In the genomic region with DNA sequence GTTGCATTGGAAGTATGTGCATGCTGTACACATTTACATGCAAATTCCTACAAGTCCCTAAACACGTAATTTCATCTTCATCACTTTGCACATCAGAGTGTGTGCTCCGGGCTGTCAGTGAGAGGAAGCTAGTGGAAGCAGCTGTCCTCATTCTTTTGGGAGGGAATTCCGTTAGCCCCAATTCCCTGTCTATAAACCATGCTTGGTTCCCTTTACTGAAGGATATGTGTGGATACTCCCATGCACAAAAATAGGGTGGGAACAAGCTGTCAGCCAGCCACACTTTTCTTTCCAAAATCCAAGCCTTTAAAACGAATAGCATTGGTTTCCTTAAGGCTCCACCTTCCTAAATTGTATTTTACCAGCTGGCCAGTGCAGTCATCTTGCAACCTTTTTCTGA, we compare ENCODE assay signal across 11 mouse cellular contexts. TPM values are rescaled to one million over a fixed set of nuclear protein-coding genes. Genes with fewer than 3 reads are reported as not detected.
DNase-seq lines count a peak whose midpoint lies in the region; ATAC-seq and TF ChIP-seq lines count a peak whose summit lies in the region.
"Had no signal": no experiment of that assay in that cellular context is flagged by ENCODE, and none has a peak within 500 bp of the region (broad histone marks: within the 10 kb centered on the region; RNA-seq: fewer than 3 reads in every experiment).

No protein-coding gene starts in this region.

- H3K4me3 ChIP-seq in heart, embryonic 13.5 days: no peak overlapping the region
- peak overlapping the region; percentile 79 for H3K4me3 ChIP-seq in cortical plate, adult 2 months (ENCODE audit: insufficient read depth, low read length)
- peak overlapping the region; percentile 68 for H3K4me3 ChIP-seq in forebrain, embryonic 15.5 days
- H3K4me3 ChIP-seq in limb, embryonic 15.5 days: peak overlapping the region; percentile 41; the same call in 1 of the 2 replicates

- no peak for ATAC-seq in heart, embryonic 13.5 days (ENCODE audit: extremely low read depth, insufficient number of reproducible peaks, low FRiP score, low TSS enrichment)
- no peak for ATAC-seq in forebrain, embryonic 15.5 days (replicated peaks)
- ATAC-seq in limb, embryonic 15.5 days (ENCODE audit: insufficient number of reproducible peaks, low FRiP score, low TSS enrichment, low read depth): no peak
- ATAC-seq in inflammation-experienced regulatory T-cells, adult 6 months: no peak
- ATAC-seq: Patski had no signal

- peak overlapping the region; percentile 94 for H3K4me2 ChIP-seq in heart, embryonic 13.5 days
- peak overlapping the region; percentile 71 for H3K4me2 ChIP-seq in forebrain, embryonic 15.5 days (replicated peaks)
- peak overlapping the region; percentile 61; the same call in 1 of the 2 replicates for H3K4me2 ChIP-seq in limb, embryonic 15.5 days

- 29% methylated on average over 4 of the region's 4 CpGs for WGBS in heart, embryonic 13.5 days
- WGBS in forebrain, embryonic 15.5 days: 21% methylated on average over 4 of the region's 4 CpGs
- 11% methylated on average over 4 of the region's 4 CpGs for WGBS in limb, embryonic 15.5 days

- H3K27me3 ChIP-seq in heart, embryonic 13.5 days (replicated peaks): 0 out of 2 replicates have a peak, but pooled peaks cover 3% of the 10 kb centered on the region
- no peaks in the 10 kb centered on the region for H3K27me3 ChIP-seq in forebrain, embryonic 15.5 days
- H3K27me3 ChIP-seq in limb, embryonic 15.5 days: 0 out of 2 replicates have a peak, but pooled peaks cover 2% of the 10 kb centered on the region

- H3K4me1 ChIP-seq in heart, embryonic 13.5 days: peaks cover 22% of the 10 kb centered on the region
- H3K4me1 ChIP-seq in cortical plate, adult 2 months (ENCODE audit: control insufficient read depth, insufficient read depth, low read length): no peaks in the 10 kb centered on the region; the same call in none of the 2 replicates
- peaks cover 38% of the 10 kb centered on the region for H3K4me1 ChIP-seq in forebrain, embryonic 15.5 days
- H3K4me1 ChIP-seq in limb, embryonic 15.5 days: peaks cover 20% of the 10 kb centered on the region

- no peaks in the 10 kb centered on the region for H3K36me3 ChIP-seq in heart, embryonic 13.5 days
- H3K36me3 ChIP-seq in forebrain, embryonic 15.5 days: no peaks in the 10 kb centered on the region
- no peaks in the 10 kb centered on the region for H3K36me3 ChIP-seq in limb, embryonic 15.5 days

- H3K9ac ChIP-seq in heart, embryonic 13.5 days: no peak overlapping the region
- H3K9ac ChIP-seq in forebrain, embryonic 15.5 days (replicated peaks): peak overlapping the region; percentile 78
- no peak overlapping the region for H3K9ac ChIP-seq in limb, embryonic 15.5 days

- no peak overlapping the region for H3K27ac ChIP-seq in heart, embryonic 13.5 days (replicated peaks)
- H3K27ac ChIP-seq in cortical plate, adult 2 months (ENCODE audit: insufficient read depth, low read length): no peak overlapping the region
- H3K27ac ChIP-seq in forebrain, embryonic 15.5 days (replicated peaks): peak overlapping the region; percentile 93
- H3K27ac ChIP-seq in limb, embryonic 15.5 days: no peak overlapping the region
- H3K27ac ChIP-seq: kidney, postnatal 0 days had no signal

- no peaks in the 10 kb centered on the region for H3K9me3 ChIP-seq in heart, embryonic 13.5 days
- H3K9me3 ChIP-seq in forebrain, embryonic 15.5 days: no peaks in the 10 kb centered on the region
- no peaks in the 10 kb centered on the region for H3K9me3 ChIP-seq in limb, embryonic 15.5 days

- no peak for DNase-seq in heart, adult 18-20 months
- no peak for DNase-seq in frontal cortex, postnatal 25 days (ENCODE audit: low spot score in 2 of 2)
- no peak for DNase-seq in ovary, postnatal 10 days (ENCODE audit: low spot score)
- DNase-seq: lung, postnatal 4 days had no signal

- TF ChIP-seq CTCF in cortical plate, adult 2 months (IDR thresholded peaks at IDR 0.05; ENCODE audit: extremely low read depth, insufficient read depth, low read length): no peak

- TF ChIP-seq POLR2A in cortical plate, adult 2 months (IDR thresholded peaks at IDR 0.05; ENCODE audit: extremely low read depth, insufficient read depth, low read length): no peak

RNA-seq across cellular contexts. Expression of a gene that starts 2.1 kb away (rescaled TPM):
- polyA plus RNA-seq in heart, embryonic 13.5 days (2015; fragmentation: Nextera tagmentation; extraction: Ambion mirVana): 24.1 and 26.7 TPM in 2 replicates
- total RNA-seq in heart, adult 18-20 months (2021): under 1 TPM; 0.17 to 0.41 TPM
- polyA plus RNA-seq in cortical plate, adult 2 months (2012; rRNA removed): 282 and 317 TPM in 2 replicates
- 699 and 719 TPM in 2 replicates for polyA plus RNA-seq in forebrain, embryonic 15.5 days (2015; fragmentation: Nextera tagmentation; extraction: Ambion mirVana)
- 44.5 and 47.9 TPM in 2 replicates for polyA plus RNA-seq in limb, embryonic 15.5 days (2015; fragmentation: Nextera tagmentation; extraction: Ambion mirVana)
- not detected for polyA plus RNA-seq in inflammation-experienced regulatory T-cells, adult 6 months (2017; shearing (Covaris generic))
- polyA plus RNA-seq: Patski had no signal

Comparison
In these comparisons a context has a peak if more than half of its experiments do, and no peak if none do; other contexts are left out.
1. RNA of a gene that starts 2.1 kb away (polyA plus RNA-seq): 699 to 719 TPM in forebrain, embryonic 15.5 days, 282 to 317 TPM in cortical plate, adult 2 months, 44.5 to 47.9 TPM in limb, embryonic 15.5 days and 24.1 to 26.7 TPM in heart, embryonic 13.5 days; not detected in inflammation-experienced regulatory T-cells, adult 6 months; every median in the first group is over 10 times any median in the second.
2. Peak in every context shown above with its lines, with median percentiles within 50 percentile points of each other: H3K4me2 ChIP-seq.